Mouse (Mus musculus): ENCODE results near the gene Btbd35f10. TPM values are rescaled to one million over a fixed set of nuclear protein-coding genes. Genes with fewer than 3 reads are reported as not detected.
"Not testable (repeated sequence)": the region's sequence is repeated elsewhere in the genome, so short reads cannot be mapped to it uniquely, and the experiment has no call there.

The Btbd35f10 gene
- polyA plus RNA-seq (2012; rRNA removed): not detected in 2 replicates

DNA sequence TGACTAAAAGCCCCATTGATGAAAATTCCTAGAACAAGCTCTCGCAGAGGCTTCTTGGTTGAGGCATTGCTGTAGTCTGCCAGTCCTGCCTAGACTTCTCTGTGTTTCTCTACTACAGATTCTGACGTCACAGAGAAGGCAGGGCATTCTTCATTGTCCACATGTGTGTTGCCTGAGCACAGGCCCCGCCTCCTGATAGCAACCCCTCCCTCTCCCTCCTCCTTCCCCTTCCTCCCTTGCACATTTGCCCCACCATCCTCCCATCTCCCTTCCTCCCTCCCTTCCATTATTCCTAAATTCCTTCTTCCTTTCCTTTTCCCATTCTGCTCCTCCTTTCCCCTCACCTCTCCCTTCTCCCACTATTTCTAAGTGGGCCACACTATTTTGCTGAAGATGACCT lies at the start of gene Btbd35f10:
Gene Btbd35f10 (minus strand): TSS at position 101 of the 400 bp plus-strand sequence.
- DNase-seq (ENCODE audit: low spot score): not testable (repeated sequence)

Other genes starting within 250 kb of the Btbd35f10 start
- not detected in 2 replicates for gene Btbd35f18, start 52.7 kb downstream of the Btbd35f10 start, polyA plus RNA-seq (2012; rRNA removed)
- not detected in 2 replicates for gene Btbd35f16, start 204.1 kb upstream of the Btbd35f10 start, polyA plus RNA-seq (2012; rRNA removed)

Data from urinary bladder, adult 2 months (tissue).